Mouse (Mus musculus): ENCODE data around the gene Has3. TPM values are rescaled to one million over a fixed set of nuclear protein-coding genes. Genes with fewer than 3 reads are reported as not detected.

Has3 gene
- total RNA-seq, 2 experiments from 2014 or later = 4.3 to 4.7 TPM

DNA sequence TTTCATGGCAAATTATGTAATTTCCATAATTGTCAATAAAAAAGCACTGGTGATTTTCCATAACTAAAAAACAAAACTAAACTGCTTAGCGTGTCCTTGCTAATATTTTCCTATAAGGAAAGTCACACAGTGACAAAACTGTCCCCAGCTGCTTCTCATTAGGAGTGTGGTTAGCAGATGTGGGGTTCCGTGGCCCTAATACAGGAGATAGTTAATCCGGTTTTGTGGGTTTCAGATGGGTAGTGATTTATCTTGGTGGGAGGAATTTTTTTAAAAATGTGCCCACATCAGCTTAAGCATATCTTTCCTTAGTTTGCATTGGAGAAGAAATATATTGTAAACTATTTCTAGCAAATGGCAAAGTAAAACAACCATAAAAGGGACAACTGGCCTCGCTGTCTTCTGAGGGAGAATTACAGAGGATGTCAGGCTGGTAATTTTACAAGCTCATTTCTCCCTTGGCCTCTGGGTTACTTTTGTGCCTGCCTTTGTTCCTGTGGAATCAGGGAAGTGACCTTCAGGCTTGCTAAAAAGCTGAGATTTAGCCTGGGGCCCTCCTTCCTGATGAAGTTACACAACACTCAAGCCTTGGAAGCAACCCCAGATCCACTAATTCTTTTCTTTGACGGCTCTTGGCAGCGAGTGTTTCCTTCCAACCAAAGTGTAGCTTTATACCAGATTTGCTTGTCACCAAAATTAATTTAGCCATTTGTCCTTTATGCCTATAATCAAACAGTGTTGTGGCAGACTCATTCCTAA is 59.3 kb downstream of the Has3 start:
- DNase-seq (ENCODE audit: low spot score in 2 of 2) = no peak

DNA sequence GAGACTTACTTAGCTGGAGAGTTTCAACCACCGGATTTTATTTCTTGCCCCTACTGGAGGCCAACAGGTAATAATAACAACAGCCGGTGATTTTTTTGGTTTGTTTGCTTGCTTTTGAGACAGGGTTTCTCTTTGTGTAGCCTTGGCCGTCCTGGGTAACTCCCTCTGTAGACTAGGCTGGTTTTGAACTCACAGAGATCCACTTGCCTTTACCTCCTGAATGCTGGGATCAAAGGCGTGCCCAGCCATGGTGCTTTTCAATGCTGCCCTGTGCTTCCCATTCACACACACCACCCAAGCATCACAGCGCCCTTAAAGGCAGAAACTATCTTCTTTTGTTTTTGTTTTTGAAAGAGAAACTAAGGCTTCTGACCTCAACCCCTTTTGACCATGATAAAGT is 59.9 kb downstream of the Has3 start:
- no peak for DNase-seq (ENCODE audit: low spot score in 2 of 2)

DNA sequence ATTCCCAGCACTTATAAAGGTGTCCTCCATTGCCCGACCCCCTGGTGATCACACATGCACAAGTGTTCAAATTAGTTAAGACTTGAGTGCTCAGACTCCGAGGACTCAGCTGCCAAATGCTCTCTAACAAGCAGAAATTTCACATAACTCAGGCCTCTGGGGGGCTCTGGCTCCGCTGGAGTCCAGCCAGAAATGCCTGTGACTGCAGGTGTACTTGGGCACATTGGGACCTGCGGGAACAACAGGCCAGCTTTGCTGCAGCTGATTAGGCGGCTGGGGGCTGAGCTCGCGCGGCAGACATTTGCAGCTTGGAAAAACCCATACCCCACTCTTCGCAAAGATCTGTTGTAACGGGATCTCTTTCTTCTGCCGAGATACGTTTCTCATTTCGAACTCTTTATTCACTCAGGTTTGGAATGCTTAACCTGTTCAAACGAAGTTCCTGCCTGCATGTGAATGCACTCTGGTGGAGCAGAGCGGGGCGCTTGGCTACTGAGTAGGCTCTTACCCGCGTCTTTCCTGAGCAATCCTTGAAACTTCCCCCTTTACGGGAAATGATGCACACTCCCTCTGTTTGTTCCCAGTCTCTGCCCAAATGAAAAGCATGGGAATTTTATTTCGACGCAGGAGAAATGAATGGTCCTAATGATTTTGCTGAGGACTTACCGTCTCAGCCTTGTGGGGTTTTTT is 62.5 kb downstream of the Has3 start:
- no peak for DNase-seq (ENCODE audit: low spot score in 2 of 2)

DNA sequence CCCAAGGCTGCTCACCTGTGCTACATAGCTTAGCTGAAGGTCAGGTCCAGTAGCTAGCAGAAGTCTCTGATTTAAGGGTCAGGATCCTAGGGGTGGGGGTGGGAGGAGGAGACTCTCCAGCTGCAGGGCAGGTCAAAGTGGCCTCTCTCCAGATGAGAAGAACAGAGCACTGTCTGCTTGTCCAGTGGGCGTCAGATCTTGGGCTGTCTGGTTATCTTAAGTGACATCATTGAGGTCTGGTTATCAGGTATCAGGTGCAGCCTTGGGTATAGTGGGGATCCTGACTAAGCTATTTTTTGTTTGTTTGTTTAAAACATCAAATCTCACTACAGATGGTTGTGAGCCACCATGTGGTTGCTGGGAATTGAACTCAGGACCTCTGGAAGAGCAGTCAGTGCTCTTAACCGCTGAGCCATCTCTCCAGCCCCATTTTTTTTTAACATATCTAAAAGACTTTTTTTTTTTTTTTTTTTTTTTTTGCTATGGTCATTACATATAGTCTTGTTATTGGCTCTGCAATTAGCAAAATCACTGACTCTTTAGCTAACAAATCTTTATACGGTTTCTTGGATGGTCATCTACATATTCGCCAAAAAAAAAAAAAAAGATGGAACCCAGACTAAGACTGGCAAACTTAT is 63.6 kb downstream of the Has3 start:
- DNase-seq (ENCODE audit: low spot score in 2 of 2) = no peak

Other genes with a start within 250 kb of the Has3 start
- gene Tango6, start 187.2 kb upstream of the Has3 start, total RNA-seq (2021) = 1 to 10 TPM; 6.6 to 7.7 TPM
- gene Utp4, start 23.4 kb downstream of the Has3 start, total RNA-seq (2021) = 10 to 100 TPM; 36.2 to 38.0 TPM
- gene Sntb2, start 65.5 kb downstream of the Has3 start, total RNA-seq (2021) = 10 to 100 TPM; 11.9 to 13.0 TPM
- gene Vps4a, start 161.0 kb downstream of the Has3 start, total RNA-seq (2021) = 100 to 1,000 TPM; 110 to 113 TPM
- gene Pdf, start 178.4 kb downstream of the Has3 start, total RNA-seq (2021) = 10 to 100 TPM; 24.6 to 24.9 TPM
- 10 to 100 TPM; 27.6 to 29.0 TPM for gene Cog8, start 186.4 kb downstream of the Has3 start, total RNA-seq (2021)
- 10 to 100 TPM; 46.1 to 49.3 TPM for gene Nip7, start 186.6 kb downstream of the Has3 start, total RNA-seq (2021)
- gene Tmed6, start 195.4 kb downstream of the Has3 start, total RNA-seq (2021) = not detected
- gene Terf2, start 226.3 kb downstream of the Has3 start, total RNA-seq (2021) = 10 to 100 TPM; 33.9 to 37.1 TPM